Mouse (Mus musculus): ENCODE data around the gene Csn1s2b. TPM values are rescaled to one million over a fixed set of nuclear protein-coding genes. Genes with fewer than 3 reads are reported as not detected.
"Not testable (repeated sequence)": the region's sequence is repeated elsewhere in the genome, so short reads cannot be mapped to it uniquely, and the experiment has no call there.

Csn1s2b gene
- not detected for total RNA-seq (2021)
- long read RNA-seq, experiment 1 = 0 reads
- long read RNA-seq, experiment 2 = 0 reads

DNA sequence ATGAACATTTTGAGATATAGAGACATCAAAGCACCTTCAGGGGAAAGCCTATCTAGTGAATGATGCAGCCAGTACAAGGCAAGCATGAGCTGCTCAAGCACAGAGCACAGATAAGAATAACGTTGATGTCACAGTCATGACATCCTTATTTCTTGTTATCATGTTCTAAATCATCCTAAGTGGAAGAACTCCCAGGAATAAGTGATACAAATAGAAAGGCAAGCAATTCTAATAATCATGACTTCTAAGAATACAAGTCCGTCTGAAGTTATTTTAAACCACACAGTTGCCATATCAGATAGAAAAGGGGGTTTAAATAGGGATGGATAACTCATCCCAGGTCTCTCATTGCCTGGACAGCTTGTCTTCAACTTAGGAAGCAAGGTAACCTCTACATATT, at the start of gene Csn1s2b:
Gene Csn1s2b, plus strand, starts transcription at position 301 of the 400 bp plus-strand sequence.
- intact Hi-C loops (cut with DNase I) = no loop called here
- DNase-seq = no peak

DNA sequence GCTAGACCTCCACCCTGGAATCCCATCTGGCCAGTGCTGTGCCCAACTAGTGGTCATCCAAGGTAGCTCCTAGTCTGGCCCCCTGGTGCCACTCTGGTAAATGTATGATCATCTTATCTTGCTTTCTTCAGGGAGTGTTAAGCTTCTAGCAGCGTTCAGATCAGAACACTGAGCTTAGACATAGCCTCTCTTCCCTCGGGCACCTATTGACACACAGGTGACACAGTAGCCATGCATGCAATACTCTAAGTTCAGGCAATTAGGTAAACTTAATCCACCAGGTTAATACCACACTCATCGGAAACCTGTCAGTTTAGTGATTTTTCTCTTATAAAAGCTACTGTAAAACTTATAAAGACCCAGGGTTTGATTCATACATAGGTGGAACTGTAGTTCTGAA, 43.3 kb upstream of the Csn1s2b start:
- intact Hi-C loops (cut with DNase I) = no loop called here
- no peak for DNase-seq

DNA sequence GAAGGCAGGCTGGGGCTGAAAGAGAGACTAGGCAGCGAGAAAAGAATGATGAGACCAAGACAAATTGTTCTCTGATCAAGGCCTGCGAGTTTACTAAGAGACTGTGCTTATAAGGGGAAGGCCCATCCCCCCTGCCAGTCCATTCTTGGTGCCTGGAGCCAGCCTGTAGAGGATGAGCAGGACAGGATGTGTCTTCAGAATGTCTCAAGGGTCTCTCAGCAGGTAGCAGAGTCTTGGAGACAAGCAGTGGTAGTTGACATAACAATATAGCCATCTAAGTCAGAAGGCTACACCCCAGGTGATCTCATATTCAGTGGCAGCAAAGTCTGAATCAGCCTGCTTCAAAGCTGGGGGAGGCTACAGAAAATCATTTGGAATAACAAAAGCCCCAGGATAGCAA, 35.7 kb upstream of the Csn1s2b start:
- intact Hi-C loops (cut with DNase I) = not testable (repeated sequence)

DNA sequence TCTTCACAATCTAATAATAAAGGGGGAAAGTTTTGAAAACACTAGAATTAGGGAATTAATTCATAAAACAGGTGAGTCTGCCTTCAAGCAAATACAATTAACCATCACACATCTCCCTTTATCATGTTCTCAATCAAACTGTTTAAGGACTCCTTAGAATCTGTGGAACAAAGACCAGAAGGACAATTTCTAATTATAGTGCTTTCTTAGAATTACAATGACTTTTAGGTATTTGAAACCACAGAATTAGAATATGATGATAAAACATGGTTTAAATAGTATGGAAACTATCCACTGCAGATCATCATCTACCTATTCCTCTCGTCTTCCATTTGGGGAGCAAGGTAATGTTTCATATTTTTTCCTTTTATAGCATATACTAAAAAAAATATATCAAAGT, 33.6 kb upstream of the Csn1s2b start, which contains the start of gene Csn1s2a:
Gene Csn1s2a, plus strand, starts transcription at position 301 of the 400 bp plus-strand sequence.
- intact Hi-C loops (cut with DNase I) = no loop called here
- DNase-seq = no peak

More for the DNA sequence above, 35.7 kb upstream of the Csn1s2b start:
- not testable (repeated sequence) for DNase-seq

DNA sequence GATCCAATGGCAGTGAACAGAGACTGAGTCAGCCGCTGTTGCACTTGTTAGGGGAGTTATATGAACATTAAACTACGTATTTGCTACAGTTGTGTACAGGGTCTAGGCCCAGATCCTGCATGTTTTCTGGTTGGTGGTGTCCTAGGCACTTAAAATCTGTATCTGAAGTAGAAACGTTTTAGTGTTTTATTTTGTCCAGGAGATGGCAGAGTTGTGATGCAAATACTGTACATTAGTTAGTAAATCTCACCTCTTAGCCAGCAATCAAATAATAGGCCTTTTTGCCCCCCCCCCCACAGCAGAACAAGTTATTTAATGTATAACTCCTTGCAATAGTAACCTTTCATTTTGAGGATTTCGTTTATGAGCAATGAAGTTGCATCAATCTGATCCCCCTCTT, 25.2 kb upstream of the Csn1s2b start:
- intact Hi-C loops (cut with DNase I) = no loop called here
- DNase-seq = no peak

DNA sequence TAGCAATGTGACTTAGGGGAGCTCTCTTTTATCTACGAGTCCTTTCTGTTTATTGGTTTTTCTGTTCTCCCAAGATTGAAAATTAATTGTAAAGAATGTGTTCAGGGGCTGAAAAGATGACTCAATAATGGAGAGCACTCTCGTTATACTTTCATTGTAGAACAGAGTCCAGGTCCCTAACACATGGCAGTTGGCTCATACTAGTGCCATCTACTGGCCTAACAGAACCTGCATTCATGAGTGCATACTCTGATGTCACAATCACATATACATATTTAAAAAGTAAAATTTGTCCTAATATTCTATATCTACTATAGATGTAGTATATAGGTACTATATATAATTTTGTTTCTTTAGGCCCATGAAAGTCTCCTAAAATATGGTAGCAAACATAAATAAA, 1.4 kb downstream of the Csn1s2b start:
- no peak for DNase-seq
- intact Hi-C loops (cut with DNase I) = no loop called here

DNA sequence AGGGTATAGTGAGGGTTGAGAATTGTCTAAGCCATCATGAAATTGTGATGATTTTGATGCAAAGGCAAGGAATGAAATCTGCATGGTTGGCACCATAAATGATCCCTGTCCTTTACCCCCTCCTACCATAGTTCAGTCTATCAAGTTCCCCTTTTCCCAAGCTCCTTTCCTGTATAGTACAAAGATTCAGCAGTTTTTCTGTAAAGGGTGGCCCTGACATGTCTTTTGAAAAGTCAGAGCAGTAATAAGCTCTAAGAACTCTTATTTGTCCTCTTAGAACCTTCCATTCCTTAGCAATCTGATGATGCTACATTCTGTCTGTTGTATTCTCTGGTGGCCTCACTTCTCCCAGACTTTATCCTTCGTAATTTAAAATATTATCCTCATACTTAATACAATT, 17.5 kb downstream of the Csn1s2b start, which contains the start of gene Prr27:
Gene Prr27, plus strand, starts transcription at position 301 of the 400 bp plus-strand sequence.
- DNase-seq = no peak
- intact Hi-C loops (cut with DNase I) = no loop called here

DNA sequence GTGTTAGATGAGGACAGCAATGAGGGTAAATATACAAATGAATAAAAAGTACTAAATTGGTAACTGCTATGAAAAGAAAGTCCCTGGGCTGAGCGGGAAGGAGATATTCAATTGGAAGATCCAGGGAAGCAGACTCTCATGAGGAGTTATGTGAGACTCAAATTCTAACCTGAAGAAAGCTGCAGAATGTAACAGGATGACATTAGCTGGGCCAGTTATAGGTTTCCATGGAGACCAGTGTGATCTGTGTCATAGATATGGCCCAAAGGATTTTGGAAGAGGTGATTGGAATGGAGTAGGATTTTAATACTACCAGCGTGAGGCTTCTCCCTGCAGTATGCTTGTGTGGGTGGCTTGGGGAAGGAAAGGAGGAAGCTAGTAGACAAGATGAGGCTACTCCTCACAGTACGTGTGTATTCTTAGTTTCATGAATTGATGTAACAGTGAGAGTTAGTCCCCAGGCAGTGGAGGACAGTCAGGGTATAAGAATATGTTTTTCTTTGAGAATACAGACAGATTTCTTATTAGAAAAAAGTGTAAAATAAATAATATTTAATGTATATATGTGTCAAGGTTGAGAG, 47.3 kb downstream of the Csn1s2b start:
- intact Hi-C loops (cut with DNase I) = no loop called here
- no peak for DNase-seq

DNA sequence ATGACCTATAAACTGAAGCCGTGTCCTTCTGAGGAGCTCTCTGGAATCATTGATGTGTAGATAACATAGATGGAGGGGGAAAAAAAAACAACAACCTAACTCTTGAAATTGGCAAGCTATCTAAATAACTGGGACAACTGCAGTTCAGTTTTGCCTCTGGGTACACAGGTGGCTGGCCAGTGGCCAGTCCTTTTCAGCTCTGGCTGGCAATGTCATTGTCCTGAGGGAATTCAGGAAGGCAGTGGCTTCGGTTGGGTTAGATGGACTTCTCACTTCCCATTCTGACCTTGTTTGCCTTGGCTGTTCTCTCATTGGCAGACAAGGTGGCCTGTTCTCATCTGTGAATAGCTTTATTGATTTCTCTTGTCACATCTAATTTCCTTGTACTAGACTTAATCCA, 62.2 kb downstream of the Csn1s2b start:
- no peak for DNase-seq
- intact Hi-C loops (cut with DNase I) = no loop called here

DNA sequence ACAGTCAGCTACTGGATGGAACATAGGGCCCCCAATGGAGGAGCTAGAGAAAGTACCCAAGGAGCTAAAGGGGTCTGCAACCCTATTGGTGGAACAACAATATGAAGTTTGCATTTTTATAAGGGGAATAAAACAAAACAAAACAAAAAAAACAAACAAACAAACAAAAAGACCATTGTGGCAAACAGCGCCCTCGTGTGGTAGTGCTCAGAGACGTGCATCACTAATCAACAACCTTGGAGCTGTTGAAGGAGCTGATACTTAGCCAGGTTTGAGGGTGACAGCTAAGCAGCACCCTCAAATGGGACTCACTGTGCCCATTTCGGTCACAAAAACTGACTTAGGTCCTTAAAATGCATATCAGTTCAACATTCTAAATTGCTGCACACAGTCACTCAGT, 63.5 kb downstream of the Csn1s2b start:
- no peak for DNase-seq
- intact Hi-C loops (cut with DNase I) = no loop called here

Other genes with a start within 250 kb of the Csn1s2b start
- under 1 TPM in 1 of 2 experiments, not detected in 1; 0.36 TPM for gene Sult1d1, start 239.1 kb upstream of the Csn1s2b start, total RNA-seq (2021)
- gene Sult1e1, start 216.5 kb upstream of the Csn1s2b start, total RNA-seq (2021) = not detected
- not detected for gene Csn1s1, start 141.9 kb upstream of the Csn1s2b start, total RNA-seq (2021)
- under 1 TPM in 1 of 2 experiments, not detected in 1; 0.27 TPM for gene Csn2, start 108.5 kb upstream of the Csn1s2b start, total RNA-seq (2021)
- gene Csn1s2a, start 33.5 kb upstream of the Csn1s2b start, total RNA-seq (2021) = not detected
- not detected for gene Prr27, start 17.6 kb downstream of the Csn1s2b start, total RNA-seq (2021)
- gene Odam, start 76.9 kb downstream of the Csn1s2b start, total RNA-seq (2021) = not detected
- not detected for gene Csn3, start 117.5 kb downstream of the Csn1s2b start, total RNA-seq (2021)
- not detected for gene 2310003L06Rik, start 161.4 kb downstream of the Csn1s2b start, total RNA-seq (2021)
- not detected for gene Gm28434, start 161.4 kb downstream of the Csn1s2b start, total RNA-seq (2021)
- not detected for gene Cabs1, start 171.4 kb downstream of the Csn1s2b start, total RNA-seq (2021)
- not detected for gene Smr3a, start 194.5 kb downstream of the Csn1s2b start, total RNA-seq (2021)